Mouse (Mus musculus) erythroblast, embryonic 14.5 days (primary cell): ENCODE data around the gene Alad. TPM values are rescaled to one million over a fixed set of nuclear protein-coding genes. Genes with fewer than 3 reads are reported as not detected.

ENCODE experiments used
- H3K27me3 ChIP-seq: 2 replicates; pipeline ENCODE4 v1.6.1; 2012; ENCODE audit warnings: inconsistent platforms; ENCODE audit not compliant: control insufficient read depth
- H3K36me3 ChIP-seq: 2 replicates; pipeline ENCODE4 v1.6.1; 2012; ENCODE audit warnings: mild to moderate bottlenecking, inconsistent platforms; ENCODE audit not compliant: control insufficient read depth
- H3K4me1 ChIP-seq: 2 replicates; pipeline ENCODE4 v1.6.1; 2012; ENCODE audit warnings: inconsistent platforms; ENCODE audit not compliant: control insufficient read depth
- H3K4me3 ChIP-seq: replicated peaks from 2 replicates; pipeline ENCODE3; 2012; ENCODE audit warnings: moderate library complexity, mild to moderate bottlenecking, inconsistent platforms
- H3K9me3 ChIP-seq: 2 replicates; pipeline ENCODE4 v1.6.1; 2012; ENCODE audit warnings: low read length, inconsistent platforms, mixed read lengths; ENCODE audit not compliant: control insufficient read depth
- GATA1 ChIP-seq: IDR thresholded peaks from 2 replicates; pipeline ENCODE4 v1.6.1; 2012; ENCODE audit warnings: low read length, inconsistent platforms, mixed read lengths
- TAL1 ChIP-seq: IDR thresholded peaks from 3 replicates; pipeline ENCODE4 v1.6.1; 2012; ENCODE audit warnings: low read length, inconsistent platforms, mixed read lengths
- polyA plus RNA-seq: library from polyadenylated mRNA; stranded (reverse); fragments of >175 nt; gene quantifications from 2 replicates; pipeline ENCODE4 v1.2.3, GENCODE M21; 2012

The Alad gene
- polyA plus RNA-seq, 1 experiment, result 744 TPM

DNA sequence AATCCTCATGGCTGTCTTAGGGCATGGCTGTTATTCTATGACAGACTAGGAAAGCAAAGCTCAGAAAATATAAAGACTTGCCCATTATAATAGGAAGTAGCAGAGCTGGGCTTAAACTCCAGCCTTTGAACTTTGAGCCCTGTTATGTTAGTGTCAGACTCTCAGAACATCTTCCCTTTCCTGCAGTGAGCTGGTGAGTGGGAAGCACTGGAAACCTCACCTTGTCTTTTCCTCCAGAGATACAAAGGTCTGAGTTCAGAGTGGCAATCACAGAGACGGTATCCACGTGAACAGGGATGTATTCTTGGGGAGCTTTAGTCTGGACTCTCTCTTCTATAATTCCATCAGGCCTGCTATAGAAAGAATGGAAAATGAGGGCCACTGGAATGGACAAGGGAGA lies 56.6 kb downstream of the Alad start:
- Histone ChIP-seq H3K4me3 (no peak overlapping the region), H3K4me1 (no peaks in the 10 kb centered on the region), H3K27me3 (no peaks in the 10 kb centered on the region), H3K36me3 (no peaks in the 10 kb centered on the region), H3K9me3 (no peaks in the 10 kb centered on the region)
- no peak for TF ChIP-seq GATA1
- no peak for TF ChIP-seq TAL1

DNA sequence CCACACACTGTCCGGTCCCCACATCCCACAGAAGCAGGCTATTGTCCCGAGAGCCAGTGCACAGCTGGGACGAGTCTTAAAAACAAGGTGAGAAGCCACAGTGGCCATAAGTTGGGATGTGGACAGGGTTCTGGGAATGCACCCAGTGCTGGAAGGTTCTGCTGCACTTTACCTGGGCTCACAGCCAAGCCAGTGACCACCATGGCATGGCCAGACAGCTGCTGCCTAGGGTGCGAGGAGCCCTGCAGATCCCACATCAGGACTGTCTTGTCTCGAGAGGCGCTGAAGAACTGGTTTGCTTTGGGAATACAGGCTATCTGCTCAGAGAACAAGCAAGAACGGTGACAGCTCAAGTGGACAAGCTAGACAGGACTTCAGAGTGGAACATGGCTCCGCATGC lies 59.4 kb downstream of the Alad start:
- no peaks in the 10 kb centered on the region for H3K9me3 ChIP-seq
- H3K4me1 ChIP-seq, result no peaks in the 10 kb centered on the region
- no peaks in the 10 kb centered on the region for H3K36me3 ChIP-seq
- no peaks in the 10 kb centered on the region for H3K27me3 ChIP-seq
- H3K4me3 ChIP-seq, result no peak overlapping the region
- TF ChIP-seq TAL1, result no peak

Other genes starting within 250 kb of the Alad start
- gene Fkbp15, start 159.4 kb downstream of the Alad start, polyA plus RNA-seq, result 1.4 TPM in 2 replicates
- gene Slc31a1, start 159.2 kb downstream of the Alad start, polyA plus RNA-seq, result 0.09 and 0.15 TPM in 2 replicates
- gene Cdc26, start 111.3 kb downstream of the Alad start, polyA plus RNA-seq, result 1.4 and 2.1 TPM in 2 replicates
- 0.17 TPM in 2 replicates for gene Prpf4, start 111.1 kb downstream of the Alad start, polyA plus RNA-seq
- not detected in 2 replicates for gene Rnf183, start 84.7 kb downstream of the Alad start, polyA plus RNA-seq
- gene Wdr31, start 49.0 kb downstream of the Alad start, polyA plus RNA-seq, result not detected in 2 replicates
- 0.03 TPM in 1 of 2 replicates, not detected in the other for gene Bspry, start 39.9 kb downstream of the Alad start, polyA plus RNA-seq
- 0.29 and 0.59 TPM in 2 replicates for gene Hdhd3, start 16.5 kb downstream of the Alad start, polyA plus RNA-seq
- gene Pole3, start 5.2 kb upstream of the Alad start, polyA plus RNA-seq, result 8.0 and 9.7 TPM in 2 replicates
- not detected in 2 replicates for gene 4933430I17Rik, start 5.5 kb upstream of the Alad start, polyA plus RNA-seq
- 0.02 and 0.13 TPM in 2 replicates for gene Rgs3, start 39.9 kb upstream of the Alad start, polyA plus RNA-seq